10 mouse cellular contexts compared by ENCODE assay signal in genomic region chr14:16526120-16526519, GRCm38 (mm10).
DNase-seq lines count a peak whose midpoint lies in the region; ATAC-seq lines count a peak whose summit lies in the region.
"Had no signal": no experiment of that assay in that cellular context is flagged by ENCODE, and none has a peak within 500 bp of the region (broad histone marks: within the 10 kb centered on the region; RNA-seq: fewer than 3 reads in every experiment).

No protein-coding gene starts in this region.

- no peaks in the 10 kb centered on the region for H3K27me3 ChIP-seq in neural tube, embryonic 14.5 days (ENCODE audit: control insufficient read depth, insufficient read depth, low read length)

- no peak overlapping the region for H3K4me2 ChIP-seq in neural tube, embryonic 14.5 days (ENCODE audit: low read depth, low read length)

- no peak for DNase-seq in neural tube, embryonic 10.5 days (ENCODE audit: extremely low spot score, low spot score)
- DNase-seq in adrenal gland, postnatal 36 days, result peak; percentile 72 to 73
- DNase-seq in kidney, adult 8-10 months, result peak; percentile 22 to 42
- peak; percentile 32 for DNase-seq in retina, postnatal 1 day
- DNase-seq in spleen, postnatal 14 days (ENCODE audit: low spot score in 2 of 2), result no peak
- no peak for DNase-seq in spleen, adult 18-20 months
- DNase-seq in layer of hippocampus, postnatal 25 days (ENCODE audit: extremely low spot score in 1 of 2, low spot score in 1 of 2), result no peak
- DNase-seq: left cerebral cortex, postnatal 4 days had no signal

- H3K9ac ChIP-seq in neural tube, embryonic 14.5 days (replicated peaks; ENCODE audit: low read depth, low read length), result no peak overlapping the region

- no peaks in the 10 kb centered on the region for H3K9me3 ChIP-seq in neural tube, embryonic 14.5 days (ENCODE audit: control insufficient read depth, low read length)
- H3K9me3 ChIP-seq: midbrain, embryonic 10.5 days had no signal

- no peak overlapping the region for H3K27ac ChIP-seq in neural tube, embryonic 14.5 days (ENCODE audit: low read depth, low read length)
- H3K27ac ChIP-seq: midbrain, embryonic 10.5 days had no signal

- H3K4me3 ChIP-seq in neural tube, embryonic 14.5 days (ENCODE audit: low read depth, low read length), result no peak overlapping the region
- H3K4me3 ChIP-seq: midbrain, embryonic 10.5 days had no signal

- ATAC-seq in neural tube, embryonic 14.5 days (ENCODE audit: low read depth), result peak; percentile 41; the same call in 1 of the 2 replicates

- WGBS in neural tube, embryonic 14.5 days, result 77% methylated on average over 3 of the region's 3 CpGs

- no peaks in the 10 kb centered on the region for H3K36me3 ChIP-seq in neural tube, embryonic 14.5 days (ENCODE audit: control insufficient read depth, insufficient read depth, low read length)
- H3K36me3 ChIP-seq: midbrain, embryonic 10.5 days had no signal

- 0 out of 2 replicates have a peak, but pooled peaks cover 2% of the 10 kb centered on the region for H3K4me1 ChIP-seq in neural tube, embryonic 14.5 days (ENCODE audit: control insufficient read depth, insufficient read depth, low read length)
- H3K4me1 ChIP-seq: midbrain, embryonic 10.5 days had no signal

Comparison
In these comparisons a context has a peak if more than half of its experiments do, and no peak if none do; other contexts are left out.
1. DNase-seq: peak in adrenal gland, postnatal 36 days (2 of 2), kidney, adult 8-10 months (2 of 2) and retina, postnatal 1 day (single experiment); none in neural tube, embryonic 10.5 days (single experiment), spleen, postnatal 14 days (0 of 2), spleen, adult 18-20 months (0 of 2) and layer of hippocampus, postnatal 25 days (0 of 2).